Comparison of ENCODE assay signal across 8 mouse cellular contexts in the genomic region with DNA sequence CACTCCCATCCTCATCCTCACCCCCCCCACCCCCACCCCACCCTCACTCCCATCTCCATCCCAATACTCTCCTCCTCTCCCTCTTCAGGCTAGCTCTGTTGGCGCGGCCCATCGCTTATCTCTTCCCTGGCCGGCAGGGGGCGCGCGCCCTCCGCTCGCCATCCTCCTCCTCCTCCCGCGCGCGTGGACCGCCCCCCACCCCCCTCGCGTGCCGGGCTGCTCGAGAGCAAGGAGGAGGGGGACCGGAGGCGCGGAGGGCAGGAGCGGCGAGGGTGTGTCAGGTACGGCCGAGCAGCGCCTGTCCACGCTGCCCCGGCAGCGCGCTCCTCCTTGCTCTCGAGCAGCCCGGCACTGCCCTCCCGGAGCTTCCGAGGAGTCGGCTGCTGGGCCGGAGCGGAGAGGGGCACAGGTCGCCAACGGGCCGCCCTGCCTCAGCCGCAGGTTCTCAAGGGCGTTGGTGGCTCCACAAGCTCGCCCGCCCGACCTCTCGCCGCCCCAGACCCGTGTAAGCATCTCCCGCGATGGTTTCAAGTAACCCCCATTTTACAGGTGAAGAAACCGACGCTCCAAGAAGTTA. TPM values are rescaled to one million over a fixed set of nuclear protein-coding genes. Genes with fewer than 3 reads are reported as not detected.
DNase-seq lines count a peak whose midpoint lies in the region; ATAC-seq and TF ChIP-seq lines count a peak whose summit lies in the region.

No protein-coding gene starts in this region.

- WGBS in hindbrain, embryonic 11.5 days: 6% methylated on average over 27 of the region's 52 CpGs

- H3K27me3 ChIP-seq in Patski: no peaks in the 10 kb centered on the region
- no peaks in the 10 kb centered on the region for H3K27me3 ChIP-seq in hindbrain, embryonic 11.5 days (ENCODE audit: control insufficient read depth, insufficient read depth, low read length)

- no peaks in the 10 kb centered on the region for H3K9me3 ChIP-seq in hindbrain, embryonic 11.5 days (ENCODE audit: control insufficient read depth, low read length)

- H3K9ac ChIP-seq in hindbrain, embryonic 11.5 days (ENCODE audit: low read depth, low read length): peak overlapping the region; percentile 7; the same call in 1 of the 2 replicates

- POLR2A ChIA-PET in Patski (lab: Charles Lee): interaction anchor here (1.7 to 3.4 kb wide), 2 partner anchors 16 to 47 kb away, joined by 5 to 17 read pairs; no protein-coding TSS in a partner anchor

- no peaks in the 10 kb centered on the region for H3K36me3 ChIP-seq in hindbrain, embryonic 11.5 days (ENCODE audit: control insufficient read depth, insufficient read depth, low read length)

- no peak overlapping the region for H3K27ac ChIP-seq in hindbrain, embryonic 11.5 days (ENCODE audit: low read depth, low read length)

- peak overlapping the region; percentile 82 for H3K4me2 ChIP-seq in hindbrain, embryonic 11.5 days (replicated peaks; ENCODE audit: low read depth, low read length)

- no peak for ATAC-seq in Patski
- peak; percentile 91 for ATAC-seq in frontal cortex, adult (ENCODE audit: low TSS enrichment)
- peak; percentile 82 for ATAC-seq in hindbrain, embryonic 11.5 days (ENCODE audit: low FRiP score)

- peak overlapping the region; percentile 58 for H3K4me3 ChIP-seq in hindbrain, embryonic 11.5 days (ENCODE audit: low read depth, low read length)

- H3K4me1 ChIP-seq in hindbrain, embryonic 11.5 days (replicated peaks; ENCODE audit: control insufficient read depth, insufficient read depth, low read length): no peaks in the 10 kb centered on the region

- CTCF ChIA-PET in Patski (lab: Charles Lee): interaction anchor here (0.6 to 4.7 kb wide), 14 partner anchors 14 to 98 kb away, joined by 3 to 50 read pairs (median 3); no protein-coding TSS in a partner anchor

- DNase-seq in Patski (ENCODE audit: low read depth, low spot score): no peak
- DNase-seq in cerebellum, adult 9-11 months: peak; percentile 65
- peak; percentile 91 for DNase-seq in hindbrain, embryonic 11.5 days (ENCODE audit: low spot score)
- DNase-seq in layer of hippocampus, postnatal 25 days (ENCODE audit: extremely low spot score in 1 of 2, low spot score in 1 of 2): peak; percentile 74 to 82
- peak; percentile 68 for DNase-seq in lung, postnatal 36 days
- peak; percentile 85 for DNase-seq in retina, embryonic 14.5 days (ENCODE audit: low spot score)
- peak; percentile 86 for DNase-seq in thymus, postnatal 25 days

- peak; percentile 98 for TF ChIP-seq CTCF in Patski (IDR thresholded peaks at IDR 0.05)

- in situ Hi-C loops in Patski (cut with MboI; ENCODE audit: low pct_unique_long_range_greater_than_20kb): loop anchor here (5.0 kb wide), 2 partner anchors 45 to 90 kb away; no protein-coding TSS in a partner anchor

RNA-seq across cellular contexts. Expression of a gene that starts 21.8 kb away (rescaled TPM):
- 124 TPM for polyA plus RNA-seq in Patski (2021)
- polyA plus RNA-seq in hindbrain, embryonic 11.5 days (2014; fragmentation: Nextera tagmentation; extraction: Ambion mirVana): 170 and 196 TPM in 2 replicates
- 10 to 100 TPM; 45.5 to 55.2 TPM for total RNA-seq in layer of hippocampus, postnatal 25 days (2021)

RNA-seq across cellular contexts. Expression of a gene that starts 48.0 kb away (rescaled TPM):
- polyA plus RNA-seq in Patski (2021): 28.5 TPM
- polyA plus RNA-seq in hindbrain, embryonic 11.5 days (2014; fragmentation: Nextera tagmentation; extraction: Ambion mirVana): 60.7 and 68.2 TPM in 2 replicates
- 10 to 100 TPM; 58.4 to 67.7 TPM for total RNA-seq in layer of hippocampus, postnatal 25 days (2021)

RNA-seq across cellular contexts. Expression of a gene that starts 54.5 kb away (rescaled TPM):
- 0.90 TPM for polyA plus RNA-seq in Patski (2021)
- 0.56 and 1.1 TPM in 2 replicates for polyA plus RNA-seq in hindbrain, embryonic 11.5 days (2014; fragmentation: Nextera tagmentation; extraction: Ambion mirVana)
- 1 to 10 TPM; 1.3 to 2.3 TPM for total RNA-seq in layer of hippocampus, postnatal 25 days (2021)
